Mouse (Mus musculus): Measurements from ENCODE around the gene Fcnb.

Fcnb gene

DNA sequence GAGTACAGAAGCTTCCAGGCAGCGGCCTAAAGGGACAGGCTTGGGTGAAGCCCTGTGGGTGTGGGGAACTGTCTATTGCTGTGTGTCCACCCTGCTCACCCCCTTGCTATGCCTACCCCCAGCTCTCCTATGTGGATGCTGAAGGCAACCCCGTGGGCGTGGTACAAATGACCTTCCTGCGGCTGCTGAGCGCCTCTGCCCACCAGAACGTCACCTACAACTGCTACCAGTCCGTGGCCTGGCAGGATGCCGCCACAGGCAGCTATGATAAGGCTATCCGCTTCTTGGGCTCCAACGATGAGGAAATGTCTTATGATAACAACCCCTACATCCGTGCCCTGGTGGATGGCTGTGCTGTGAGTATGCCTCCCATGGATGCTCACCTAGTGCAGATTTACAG lies 52.2 kb downstream of the Fcnb start:
- in situ Hi-C loops (cut with MboI, MseI): no loop called here

DNA sequence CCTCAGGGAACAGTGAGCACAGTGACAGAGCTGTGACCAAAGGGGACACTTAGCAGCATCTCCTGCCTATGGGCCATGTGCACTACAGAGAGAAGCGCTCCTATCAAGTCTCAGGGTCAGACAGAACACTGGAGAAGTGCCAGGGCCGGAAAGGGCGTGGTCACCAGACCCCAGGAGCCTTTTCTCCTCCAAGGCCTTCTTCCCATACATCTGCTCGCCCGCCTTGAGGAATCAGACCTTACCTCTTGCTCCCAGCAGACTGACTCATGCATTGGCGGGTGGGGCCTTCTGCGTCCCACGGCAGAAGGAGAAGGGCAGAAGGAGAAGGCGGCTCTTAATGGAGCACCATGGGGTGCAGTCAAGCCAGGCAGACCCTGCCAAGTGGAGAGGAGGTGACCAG lies 52.8 kb downstream of the Fcnb start:
- in situ Hi-C loops (cut with MboI, MseI): no loop called here

Measured in T-helper 1 cell (primary cell).